Mouse (Mus musculus): ENCODE measurements around the gene Cisd1.
"Not testable (repeated sequence)": the region's sequence is repeated elsewhere in the genome, so short reads cannot be mapped to it uniquely, and the experiment has no call there.

Cisd1 gene

GRCm38 (mm10) chr10:71344579-71345143 is at the start of gene Cisd1:
TSS of gene Cisd1 (minus strand) at chr10:71344954.
- peak; percentile 90 to 94 for DNase-seq

DNA sequence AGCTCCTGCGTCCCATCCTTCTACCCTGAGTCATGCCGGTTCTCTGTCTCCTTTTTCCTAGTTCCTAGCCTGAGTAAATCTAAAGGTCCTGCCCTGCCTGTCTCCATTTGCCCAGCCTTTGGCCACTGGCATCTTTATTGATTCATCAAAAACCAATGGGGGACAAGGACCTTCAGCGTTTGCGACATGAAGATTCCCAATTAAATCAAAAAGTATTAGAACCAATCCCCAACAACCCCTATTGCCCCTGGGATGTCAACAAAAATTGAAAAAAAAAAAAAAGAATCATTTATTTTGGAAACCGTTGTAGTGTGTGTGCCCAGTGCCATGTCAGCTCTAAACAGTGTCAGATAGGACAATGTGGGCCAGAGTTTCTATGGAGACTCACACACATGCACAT is 44.6 kb upstream of the Cisd1 start:
- no peak for DNase-seq

GRCm38 (mm10) chr10:71384159-71385044 is 39.6 kb upstream of the Cisd1 start:
- no peak for DNase-seq

DNA sequence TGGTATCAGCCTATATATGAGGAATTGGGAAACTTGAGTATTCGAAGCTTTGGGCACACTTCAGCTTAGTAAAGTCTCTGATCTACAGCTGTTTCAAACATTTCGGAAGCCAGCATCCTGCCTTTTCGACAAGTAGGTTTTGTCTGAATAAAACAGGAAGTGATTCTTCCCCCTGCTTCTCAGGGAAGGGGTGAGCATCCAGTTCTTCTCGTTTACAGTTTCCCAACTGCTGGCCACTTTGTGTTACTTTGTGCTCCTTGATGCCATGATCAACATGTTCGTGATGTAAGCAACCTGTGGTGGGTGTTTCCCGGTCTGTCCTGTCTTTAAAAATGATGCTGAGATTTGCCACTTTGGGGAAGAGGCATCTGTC is 38.8 kb upstream of the Cisd1 start:
- not testable (repeated sequence) for DNase-seq

- DNase-seq, result no peak
Measured at GRCm38 (mm10) chr10:71382858-71383551, 38.3 kb upstream of the Cisd1 start.

DNA sequence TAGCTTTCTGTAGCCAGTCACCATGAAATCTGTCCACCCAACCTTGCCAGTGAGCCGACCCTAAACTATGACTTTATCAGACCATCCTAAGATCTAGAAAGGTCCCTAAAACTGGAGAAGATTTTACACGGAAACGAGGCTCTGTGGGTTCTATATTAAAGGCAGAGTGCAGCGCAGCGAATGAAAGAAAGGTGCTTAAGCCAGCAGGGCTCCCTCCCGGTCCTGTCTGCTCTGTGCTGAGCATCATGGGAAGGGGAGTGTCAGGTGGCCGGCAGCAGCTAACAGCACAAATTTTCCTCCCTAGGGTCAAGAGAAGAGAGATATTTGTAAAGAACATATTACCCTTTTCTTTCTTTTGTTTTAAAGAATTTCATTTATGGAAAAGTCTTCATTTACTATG is 37.4 kb upstream of the Cisd1 start:
- DNase-seq, result no peak

- DNase-seq, result no peak
Measured at GRCm38 (mm10) chr10:71381471-71382033, 36.8 kb upstream of the Cisd1 start.

DNA sequence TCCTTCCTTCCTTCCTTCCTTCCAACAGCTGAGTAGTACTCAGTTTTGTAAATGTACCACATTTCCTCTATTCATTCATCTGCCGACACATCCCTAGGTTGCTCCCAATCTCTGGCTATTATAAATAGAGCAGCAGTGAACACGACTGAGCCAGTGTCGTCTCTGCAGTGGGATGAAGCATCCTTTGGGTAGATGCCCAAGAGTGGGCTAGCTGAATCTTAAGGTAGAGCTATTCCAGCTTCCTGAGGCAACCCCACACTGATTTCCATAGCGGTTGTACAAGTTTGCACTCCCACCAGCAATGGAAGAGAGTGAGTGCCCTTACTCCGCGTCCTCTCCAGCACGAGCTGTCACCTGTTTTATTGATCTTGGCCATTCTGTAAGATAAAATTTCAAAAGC is 35.7 kb upstream of the Cisd1 start:
- no peak for DNase-seq

DNA sequence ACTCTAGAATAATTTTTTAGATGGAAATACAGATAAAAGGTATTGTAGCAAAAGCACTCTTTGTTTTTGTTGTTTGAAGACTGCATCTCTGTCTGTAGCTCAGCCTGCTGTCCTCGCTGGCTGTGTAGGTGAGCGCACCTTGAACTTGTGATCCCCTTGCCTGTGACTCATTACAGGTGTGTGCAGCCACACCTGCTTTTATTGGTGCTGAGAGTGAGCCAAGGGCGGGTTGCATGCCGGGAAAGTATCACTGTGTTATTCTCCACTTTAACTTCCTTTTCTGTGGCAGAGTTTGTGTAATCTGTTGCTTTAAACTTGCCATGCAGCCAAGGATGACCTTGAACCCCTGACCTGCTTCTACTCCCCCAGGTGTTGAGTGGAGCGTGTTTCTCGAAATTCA is 31.3 kb upstream of the Cisd1 start:
- DNase-seq, result no peak

GRCm38 (mm10) chr10:71373706-71374105 is 29.0 kb upstream of the Cisd1 start:
- no peak for DNase-seq

DNA sequence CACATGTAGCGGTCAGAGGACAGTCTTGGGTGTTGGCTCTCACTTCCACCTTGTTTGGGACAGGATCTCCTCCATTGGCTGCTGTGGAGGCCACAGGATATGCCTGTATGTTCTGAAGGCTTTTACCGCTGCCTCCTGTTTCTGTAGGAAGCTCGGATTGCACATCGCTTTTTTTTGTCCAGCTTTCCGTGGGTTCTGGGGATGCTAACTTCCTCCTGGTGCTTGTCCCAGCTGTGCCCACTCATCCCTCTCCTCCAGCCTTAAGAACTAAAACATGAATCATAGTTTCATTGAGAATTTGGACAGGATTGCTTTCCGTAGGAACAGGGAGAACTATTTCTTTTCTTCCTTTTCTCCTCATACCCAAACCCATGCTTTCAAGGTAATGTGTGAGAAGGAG is 27.1 kb upstream of the Cisd1 start:
- no peak for DNase-seq

- DNase-seq, result no peak
Measured at GRCm38 (mm10) chr10:71369466-71369865, 24.7 kb upstream of the Cisd1 start.

GRCm38 (mm10) chr10:71368128-71368940 is 23.6 kb upstream of the Cisd1 start:
- DNase-seq, result no peak

DNA sequence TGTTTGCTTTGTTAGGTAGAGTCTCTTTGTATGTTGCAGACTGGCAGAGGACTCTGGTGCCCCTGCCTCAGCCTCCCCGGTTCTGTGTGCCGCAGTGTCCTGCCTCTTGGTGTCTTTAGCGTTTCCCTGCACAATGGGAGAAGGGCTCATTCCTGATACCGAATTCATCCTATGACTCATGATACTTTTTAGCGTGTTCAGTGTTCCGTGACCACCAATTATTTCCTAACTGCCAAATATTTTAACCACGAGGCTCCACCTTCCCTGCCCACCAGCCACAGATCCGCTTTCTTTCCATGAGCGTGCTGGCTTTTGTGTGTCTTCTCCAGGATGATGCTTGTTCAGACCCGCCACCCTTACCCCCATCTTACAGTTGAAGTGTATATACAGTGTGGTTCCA is 19.1 kb upstream of the Cisd1 start:
- DNase-seq, result no peak

DNA sequence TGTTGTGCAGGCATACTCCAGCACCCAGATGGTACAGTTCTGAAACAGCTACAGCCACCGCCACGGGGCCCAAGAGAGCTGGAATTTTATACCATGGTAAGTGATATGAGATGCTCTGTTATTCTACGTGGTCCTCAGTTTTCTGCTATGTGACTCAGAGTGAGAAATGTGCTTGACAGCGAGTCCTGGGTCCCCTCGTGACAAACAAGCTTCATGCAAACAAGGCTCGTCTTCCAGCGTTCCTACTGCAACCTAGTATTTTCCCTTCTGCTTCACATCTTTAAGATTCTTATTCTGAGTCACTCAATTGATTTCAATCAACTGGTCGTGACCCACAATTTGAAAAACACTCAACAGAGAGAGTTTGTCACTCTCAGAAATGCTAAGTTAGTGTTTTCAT is 18.7 kb upstream of the Cisd1 start:
- DNase-seq, result no peak

GRCm38 (mm10) chr10:71361836-71362562 is 17.2 kb upstream of the Cisd1 start:
- DNase-seq, result no peak

DNA sequence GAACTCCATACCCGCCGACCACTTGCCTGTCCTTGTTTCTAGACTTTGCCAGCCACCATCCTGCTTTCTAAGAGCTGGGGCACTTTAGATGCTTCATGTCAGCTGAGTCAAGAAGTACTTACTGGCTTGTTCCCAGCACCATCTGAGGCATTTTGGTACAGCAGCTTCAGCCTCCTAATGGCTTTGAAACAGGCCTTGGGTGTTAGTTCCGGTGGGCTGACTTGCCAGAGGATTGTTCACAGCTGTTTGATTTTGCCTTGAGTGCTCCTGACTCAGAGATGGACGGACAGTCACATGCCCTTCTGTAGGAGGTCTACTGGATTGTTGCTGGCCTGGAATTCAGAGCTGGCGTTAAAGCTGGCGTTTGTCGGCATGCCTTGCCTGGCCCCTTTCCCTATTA is 16.3 kb upstream of the Cisd1 start:
- no peak for DNase-seq

DNA sequence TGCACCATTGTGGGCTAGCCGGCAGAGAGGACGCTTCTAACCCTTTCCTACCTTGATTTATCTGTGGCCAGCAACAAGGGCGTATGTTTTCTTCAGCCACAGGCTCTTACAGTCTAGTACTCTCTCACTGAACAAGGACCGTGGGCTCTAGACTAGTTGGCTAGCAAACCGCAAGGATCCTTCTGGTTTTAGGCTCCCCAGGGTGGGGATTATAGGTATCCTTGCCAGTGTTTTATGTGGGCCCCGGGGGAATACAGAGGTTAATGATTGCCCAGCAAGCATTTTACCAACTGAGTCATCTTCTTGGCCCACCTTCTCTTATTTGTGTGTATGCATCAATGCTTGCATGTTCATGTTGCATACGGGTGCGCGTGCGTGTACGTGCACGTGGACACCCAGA is 10.2 kb upstream of the Cisd1 start:
- DNase-seq, result no peak

DNA sequence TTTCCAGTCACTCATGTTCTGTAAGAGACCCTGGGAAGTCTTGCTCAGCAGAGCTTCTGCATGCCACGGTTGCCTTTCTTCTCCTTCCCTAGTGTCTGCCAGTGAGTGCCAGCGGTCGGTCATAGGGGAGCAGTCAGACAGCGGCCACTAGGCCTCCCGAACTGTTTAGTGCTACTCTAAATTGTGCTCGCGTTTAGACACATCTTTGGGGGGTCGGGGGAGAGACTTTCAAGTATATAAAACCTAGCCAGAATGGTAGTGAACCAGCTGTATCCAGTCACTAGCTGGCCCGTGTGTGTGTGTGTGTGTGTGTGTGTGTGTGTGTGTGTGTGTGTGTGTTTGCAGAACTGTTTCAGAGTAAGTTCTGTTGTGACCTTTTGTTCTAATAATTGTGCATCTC is 9.1 kb upstream of the Cisd1 start:
- DNase-seq, result no peak

DNA sequence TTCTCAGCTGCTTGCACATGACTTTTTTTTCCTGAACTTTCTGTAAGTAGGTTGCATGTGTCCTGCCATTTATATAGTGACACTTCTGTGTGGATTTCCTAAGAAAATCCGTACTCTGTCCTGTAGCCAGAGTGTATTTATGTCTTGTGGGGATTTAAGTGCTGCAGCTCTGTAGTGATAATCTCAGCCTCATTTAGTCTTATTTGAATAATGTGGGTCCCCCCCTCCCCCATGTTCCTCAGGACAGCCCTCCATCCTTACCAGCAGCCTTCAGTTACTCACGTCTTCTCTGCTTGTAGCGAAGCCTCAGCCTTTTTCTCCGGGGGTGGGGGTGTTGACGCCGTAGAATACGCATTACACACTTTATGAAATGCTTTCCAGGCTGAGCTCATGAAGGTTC is 6.5 kb upstream of the Cisd1 start:
- no peak for DNase-seq

GRCm38 (mm10) chr10:71349290-71349689 is 4.5 kb upstream of the Cisd1 start:
- DNase-seq, result no peak

GRCm38 (mm10) chr10:71348637-71349280 is 4.0 kb upstream of the Cisd1 start:
- DNase-seq, result no peak

All from thymus, postnatal 36 days (tissue).